Mouse (Mus musculus): ENCODE data around the gene Hoxb6. TPM values are rescaled to one million over a fixed set of nuclear protein-coding genes. Genes with fewer than 3 reads are reported as not detected.

The Hoxb6 gene
- total RNA-seq, 2 experiments from 2014 or later = 37.0 to 68.1 TPM

GRCm38 (mm10) chr11:96313806-96314428 lies 21.6 kb downstream of the Hoxb6 start:
- DNase-seq (ENCODE audit: low spot score in 2 of 2) = peak in 1 of 2 experiments; percentile 58

- DNase-seq (ENCODE audit: low spot score in 2 of 2) = peak; percentile 66 to 75
These were observed 22.5 kb downstream of the Hoxb6 start for GRCm38 (mm10) chr11:96314671-96315343.

GRCm38 (mm10) chr11:96315344-96315681 lies 23.0 kb downstream of the Hoxb6 start:
- DNase-seq (ENCODE audit: low spot score in 2 of 2) = peak in 1 of 2 experiments; percentile 53

GRCm38 (mm10) chr11:96316696-96317607 lies 24.7 kb downstream of the Hoxb6 start:
- no peak for DNase-seq (ENCODE audit: low spot score in 2 of 2)

- peak in 1 of 2 experiments; percentile 54 for DNase-seq (ENCODE audit: low spot score in 2 of 2)
These were observed 25.5 kb downstream of the Hoxb6 start, which contains the start of gene Hoxb4 for GRCm38 (mm10) chr11:96317608-96318367. Hoxb4 (plus strand) TSS chr11:96318267.

- DNase-seq (ENCODE audit: low spot score in 2 of 2) = peak; percentile 64 to 69
These were observed 26.2 kb downstream of the Hoxb6 start for GRCm38 (mm10) chr11:96318368-96319070.

- DNase-seq (ENCODE audit: low spot score in 2 of 2) = peak in 1 of 2 experiments; percentile 50
These were observed 27.0 kb downstream of the Hoxb6 start for GRCm38 (mm10) chr11:96319071-96319902.

- DNase-seq (ENCODE audit: low spot score in 2 of 2) = peak; percentile 69 to 72
These were observed 27.6 kb downstream of the Hoxb6 start for GRCm38 (mm10) chr11:96319910-96320309.

GRCm38 (mm10) chr11:96320688-96321087 lies 28.4 kb downstream of the Hoxb6 start:
- no peak for DNase-seq (ENCODE audit: low spot score in 2 of 2)

GRCm38 (mm10) chr11:96321846-96322245 lies 29.6 kb downstream of the Hoxb6 start:
- DNase-seq (ENCODE audit: low spot score in 2 of 2) = no peak

GRCm38 (mm10) chr11:96322738-96323137 lies 30.5 kb downstream of the Hoxb6 start:
- DNase-seq (ENCODE audit: low spot score in 2 of 2) = no peak

GRCm38 (mm10) chr11:96323154-96323553 lies 30.9 kb downstream of the Hoxb6 start, which contains the start of gene Hoxb3:
Hoxb3 (plus strand) TSS chr11:96323326.
- DNase-seq (ENCODE audit: low spot score in 2 of 2) = no peak

- no peak for DNase-seq (ENCODE audit: low spot score in 2 of 2)
These were observed 31.8 kb downstream of the Hoxb6 start for GRCm38 (mm10) chr11:96324125-96324524.

GRCm38 (mm10) chr11:96324965-96325364 lies 32.7 kb downstream of the Hoxb6 start:
- no peak for DNase-seq (ENCODE audit: low spot score in 2 of 2)

- no peak for DNase-seq (ENCODE audit: low spot score in 2 of 2)
These were observed 33.5 kb downstream of the Hoxb6 start for GRCm38 (mm10) chr11:96325747-96326212.

GRCm38 (mm10) chr11:96326705-96327104 lies 34.4 kb downstream of the Hoxb6 start:
- no peak for DNase-seq (ENCODE audit: low spot score in 2 of 2)

- DNase-seq (ENCODE audit: low spot score in 2 of 2) = no peak
These were observed 34.8 kb downstream of the Hoxb6 start for GRCm38 (mm10) chr11:96327122-96327521.

- no peak for DNase-seq (ENCODE audit: low spot score in 2 of 2)
These were observed 35.5 kb downstream of the Hoxb6 start for GRCm38 (mm10) chr11:96327750-96328149.

GRCm38 (mm10) chr11:96328605-96329004 lies 36.3 kb downstream of the Hoxb6 start:
- DNase-seq (ENCODE audit: low spot score in 2 of 2) = no peak
